Mouse (Mus musculus): ENCODE results near the gene Mlh3. TPM values are rescaled to one million over a fixed set of nuclear protein-coding genes. Genes with fewer than 3 reads are reported as not detected.
A peak's percentile ranks its signal among the peaks of the same experiment; 100 is the strongest.
"Not testable (repeated sequence)": the region's sequence is repeated elsewhere in the genome, so short reads cannot be mapped to it uniquely, and the experiment has no call there.

The Mlh3 gene
- polyA plus RNA-seq (2012; rRNA removed) = 8.3 and 10.1 TPM in 2 replicates

DNA sequence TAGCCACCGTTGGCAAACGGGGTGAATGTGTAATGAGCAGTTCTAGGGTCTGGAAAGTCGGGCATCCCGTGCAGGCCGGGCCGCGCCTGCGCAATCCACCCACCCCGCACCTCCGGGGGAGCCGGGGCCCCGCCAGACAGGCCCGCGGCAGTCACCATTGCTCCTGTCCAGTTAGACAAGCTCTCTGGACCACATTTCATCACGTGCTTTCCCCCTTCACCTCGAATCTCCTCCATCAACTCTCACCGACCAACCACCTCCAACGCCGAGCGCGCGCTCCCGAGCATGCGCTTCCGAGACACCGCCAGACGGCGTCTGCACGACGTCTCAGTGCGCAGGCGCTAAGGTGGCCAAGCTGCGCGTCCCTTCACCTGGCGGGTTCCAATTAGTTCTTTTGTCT is at the start of gene Mlh3:
Gene Mlh3, minus strand, starts transcription at position 281 of the 400 bp plus-strand sequence.
- no peak for DNase-seq (ENCODE audit: low read depth)

DNA sequence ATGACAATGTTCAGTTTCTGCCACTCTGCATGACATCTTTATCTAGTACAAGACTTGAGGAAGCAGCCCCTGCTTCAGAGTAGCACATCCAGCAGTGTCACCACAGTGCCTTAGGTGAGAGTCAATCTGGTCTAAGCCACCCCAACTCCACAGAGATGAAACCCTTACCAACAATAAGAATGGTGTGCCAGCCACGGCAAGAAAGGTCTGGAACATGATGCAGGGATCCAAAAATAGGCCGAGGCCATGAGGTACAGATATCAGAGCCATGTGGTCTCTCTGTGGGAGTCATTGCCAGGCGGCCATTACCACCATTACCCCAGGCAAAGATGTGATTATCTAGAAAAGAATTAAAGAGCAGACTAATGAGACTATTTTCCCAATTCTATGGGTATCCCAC is 38.3 kb upstream of the Mlh3 start:
- no peak for DNase-seq (ENCODE audit: low read depth)

DNA sequence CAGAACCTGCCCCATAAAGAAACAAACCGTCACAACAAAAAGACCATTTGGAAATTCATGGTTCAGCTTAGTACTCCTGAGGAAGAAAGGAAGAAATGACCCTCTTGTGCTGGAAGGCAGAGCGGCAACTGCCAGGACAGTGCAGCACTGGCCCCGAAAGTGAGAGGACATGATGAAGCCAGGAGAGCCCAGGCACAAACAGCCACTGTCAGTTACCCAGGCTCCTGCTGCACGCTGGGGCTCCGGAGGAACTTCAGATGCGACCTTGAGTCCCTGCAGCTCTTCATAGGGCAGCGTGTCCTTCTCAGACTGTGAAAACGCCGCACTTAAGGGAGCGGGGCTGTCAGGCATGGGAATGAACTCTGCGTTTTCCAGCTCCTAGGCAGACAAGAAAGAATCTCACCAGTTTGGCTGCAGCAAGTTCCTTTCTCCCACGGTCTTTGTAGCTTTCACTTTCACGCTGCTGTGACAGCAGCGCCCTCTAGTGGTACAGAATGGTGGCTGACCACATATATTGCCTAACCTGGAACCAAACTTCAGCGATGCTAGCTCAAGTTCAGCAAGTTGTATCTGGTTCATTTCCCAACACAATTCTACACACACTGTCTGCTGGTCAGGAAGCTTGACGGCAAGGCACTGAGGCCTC is 35.0 kb upstream of the Mlh3 start:
- no peak for DNase-seq (ENCODE audit: low read depth)

DNA sequence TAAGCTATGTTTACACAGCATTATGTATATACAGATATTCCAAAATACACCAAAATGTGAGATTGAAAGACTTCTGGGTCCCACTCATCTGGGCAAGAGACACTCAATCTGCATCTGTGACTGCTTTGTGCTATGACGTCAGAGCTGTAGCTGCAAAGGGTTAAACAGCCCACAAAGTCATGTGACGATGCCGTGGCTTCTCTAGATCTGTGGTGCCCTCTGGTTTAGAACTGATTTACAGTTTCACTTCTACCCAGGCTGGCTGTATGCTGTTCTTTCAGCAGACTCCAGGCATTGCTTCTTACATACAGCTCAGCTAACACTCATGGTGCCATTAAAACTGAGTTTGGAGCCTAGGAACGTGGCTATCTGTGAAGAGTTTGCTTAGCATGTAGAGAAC is 34.3 kb upstream of the Mlh3 start:
- no peak for DNase-seq (ENCODE audit: low read depth)

DNA sequence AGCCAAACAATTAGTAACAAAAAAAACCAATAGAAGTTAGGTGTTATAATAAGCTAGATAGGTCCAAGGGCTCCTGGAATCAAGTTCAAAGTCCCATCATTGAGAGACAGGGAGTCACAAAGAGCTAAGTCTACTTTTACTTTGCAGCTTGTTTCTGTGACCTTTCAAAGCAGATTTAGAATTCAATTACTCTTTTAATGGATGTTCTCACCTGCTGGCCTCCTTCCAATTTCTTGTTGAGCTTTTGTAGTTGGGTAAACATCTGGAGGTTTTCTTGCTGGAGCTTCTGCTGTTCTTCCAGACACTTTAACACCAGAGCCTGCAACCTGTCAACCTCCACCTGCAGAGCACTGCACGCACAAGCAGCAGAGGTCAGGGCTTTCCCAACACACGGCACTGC is 32.9 kb upstream of the Mlh3 start:
- DNase-seq (ENCODE audit: low read depth) = no peak

DNA sequence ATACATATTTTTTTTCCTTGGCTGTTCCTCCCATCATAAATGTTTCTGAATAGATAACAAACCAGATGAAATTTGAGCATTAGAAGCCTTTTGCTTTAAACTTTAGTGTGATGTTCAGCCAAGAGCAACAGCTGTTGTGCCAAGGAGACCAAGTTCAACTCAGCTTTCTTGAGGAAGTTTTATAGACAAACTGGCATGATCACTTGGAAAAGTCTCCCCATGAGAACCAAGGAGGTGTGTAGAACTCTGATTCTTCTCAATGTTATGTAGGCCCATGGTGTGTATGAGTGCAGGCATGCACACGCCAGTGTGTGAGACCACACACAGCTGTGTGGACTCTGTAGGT is 28.4 kb upstream of the Mlh3 start:
- DNase-seq (ENCODE audit: low read depth) = no peak

DNA sequence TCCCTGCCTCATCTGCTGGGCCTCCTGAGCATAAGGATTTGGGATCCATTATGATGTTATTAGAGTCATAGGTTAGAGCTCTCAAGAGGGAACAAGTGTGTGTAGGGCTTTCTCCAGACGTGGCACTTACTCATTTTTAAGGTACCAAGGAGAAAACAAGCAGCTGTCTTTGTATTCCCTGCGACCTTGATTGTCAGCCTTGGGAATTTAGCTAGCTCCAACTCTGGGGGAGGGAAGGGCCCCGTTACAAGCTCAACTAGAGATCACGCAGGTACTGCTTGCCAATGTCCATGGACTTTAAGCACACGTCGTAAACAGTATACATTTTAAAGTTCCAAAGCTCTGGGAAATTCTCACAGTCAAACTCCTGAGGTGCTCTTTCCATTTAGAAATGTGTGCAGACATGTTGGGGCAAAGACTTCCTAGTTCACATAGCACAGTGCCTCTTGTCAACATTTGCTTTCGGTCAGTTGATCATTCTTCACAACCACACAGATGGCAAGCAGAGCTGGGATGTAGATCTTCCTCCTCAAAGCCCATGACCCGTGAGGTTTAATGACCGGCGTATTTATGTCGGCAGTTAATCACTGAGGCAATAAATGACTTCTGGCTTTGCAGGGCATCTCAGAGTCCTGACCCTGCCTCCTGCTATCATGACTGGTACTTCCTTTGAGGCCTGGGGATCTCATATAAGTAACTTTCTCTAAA is 27.9 kb upstream of the Mlh3 start:
- DNase-seq (ENCODE audit: low read depth) = no peak

DNA sequence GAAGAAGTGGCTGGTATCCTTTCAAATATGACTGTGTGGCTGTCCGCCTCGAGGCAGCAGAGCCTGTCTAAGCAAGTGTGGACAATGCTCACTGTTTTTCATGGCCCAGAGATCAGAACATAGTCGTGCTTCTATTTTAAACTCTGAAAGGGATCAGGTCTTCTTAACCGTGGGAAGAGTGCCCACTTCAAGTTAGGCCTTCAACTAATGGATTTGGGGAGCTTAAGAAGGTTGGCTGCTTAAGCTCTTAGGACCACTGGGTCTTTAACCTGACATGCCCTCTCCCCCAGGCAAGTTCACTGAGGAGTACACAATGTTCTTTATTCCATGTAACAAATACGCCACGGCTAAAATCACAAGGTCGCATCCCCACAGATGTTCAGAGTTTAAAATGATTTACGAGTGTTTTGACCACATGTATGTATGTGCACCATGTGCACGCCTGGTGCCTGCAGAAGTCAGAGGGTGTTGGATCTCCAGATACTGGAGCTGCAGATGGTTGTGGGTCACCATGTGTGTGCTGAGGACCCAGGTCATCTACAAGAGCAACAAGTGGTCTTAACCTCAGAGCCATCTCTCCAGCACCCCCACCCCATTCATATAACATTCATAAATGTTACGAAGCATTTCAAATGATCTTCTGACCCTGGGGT is 27.1 kb upstream of the Mlh3 start:
- no peak for DNase-seq (ENCODE audit: low read depth)

DNA sequence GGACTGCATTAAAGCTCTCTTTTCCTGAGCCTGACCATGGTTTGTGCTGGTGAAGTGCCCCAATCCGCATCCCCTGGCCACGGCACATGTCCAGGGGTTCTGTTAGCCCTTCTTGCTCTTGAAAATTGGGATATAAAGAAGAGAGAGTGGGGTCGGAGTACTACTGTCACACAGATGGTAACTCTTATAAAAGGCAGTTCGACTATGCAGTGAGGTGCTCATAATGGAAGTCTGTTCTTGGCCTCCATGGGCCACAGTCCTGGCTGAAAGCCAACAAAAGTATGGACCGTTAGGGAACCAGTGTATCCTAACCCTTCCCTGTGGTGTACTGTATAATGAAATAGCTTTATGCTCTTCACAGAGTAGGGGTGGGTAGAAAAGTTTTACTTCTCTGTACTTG is 26.5 kb upstream of the Mlh3 start:
- DNase-seq (ENCODE audit: low read depth) = no peak

DNA sequence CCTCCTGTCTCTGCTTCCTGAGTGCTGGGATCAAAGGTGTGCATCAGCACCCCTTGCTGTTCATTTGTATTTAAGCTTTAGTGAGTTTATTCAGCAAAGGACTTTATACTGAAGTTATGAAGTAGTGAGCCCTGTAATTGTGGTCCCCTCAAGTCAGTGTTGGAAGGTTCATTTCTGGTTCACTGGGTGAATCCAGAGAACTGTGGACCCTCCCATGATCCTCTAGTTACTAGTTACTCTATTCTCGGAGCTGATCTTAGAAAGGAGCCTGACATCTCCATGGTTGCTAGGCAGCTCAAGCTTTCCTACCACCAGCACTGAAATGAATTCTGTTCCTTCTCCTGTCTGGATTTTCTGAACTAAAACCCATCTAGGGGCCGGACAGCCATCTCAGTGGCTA is 25.1 kb upstream of the Mlh3 start:
- DNase-seq (ENCODE audit: low read depth) = no peak

DNA sequence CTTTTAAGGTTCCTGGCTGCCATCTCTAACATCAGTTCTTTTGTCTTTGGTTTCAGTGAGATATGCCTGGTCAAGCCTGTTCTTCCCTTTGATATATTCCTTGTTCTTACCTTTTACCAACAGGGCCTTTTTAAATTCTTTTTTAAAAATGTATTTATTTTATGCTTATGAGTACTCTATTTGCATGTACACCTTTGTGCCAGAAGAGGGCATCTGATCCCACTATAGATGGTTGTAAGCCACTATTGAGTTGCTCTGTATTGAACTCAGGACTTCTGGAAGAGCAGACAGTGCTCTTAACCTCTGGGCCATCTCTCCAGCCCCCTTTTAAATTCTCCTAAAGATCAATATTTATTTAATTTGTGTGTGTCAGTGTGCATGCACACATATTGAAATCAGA is 22.5 kb upstream of the Mlh3 start:
- no peak for DNase-seq (ENCODE audit: low read depth)

DNA sequence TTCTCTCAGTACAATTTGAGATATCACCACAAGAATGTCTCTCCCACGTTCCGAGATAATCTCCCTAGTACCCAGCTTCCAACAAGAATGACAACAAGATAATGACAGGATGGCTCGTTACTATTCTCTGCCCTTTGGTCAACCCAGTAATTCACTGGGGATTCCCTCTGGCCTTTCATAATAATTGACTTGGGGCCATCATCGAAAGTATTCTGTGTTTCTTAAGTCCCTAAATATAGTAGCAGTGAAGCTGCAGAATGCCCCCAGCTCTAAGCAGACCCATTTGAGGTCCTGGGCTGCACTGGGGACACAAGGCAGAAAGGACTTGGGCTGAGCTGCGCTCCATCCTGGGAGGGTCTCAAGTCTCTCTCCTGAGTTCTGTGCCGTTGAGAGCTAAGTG is 21.9 kb upstream of the Mlh3 start:
- no peak for DNase-seq (ENCODE audit: low read depth)

DNA sequence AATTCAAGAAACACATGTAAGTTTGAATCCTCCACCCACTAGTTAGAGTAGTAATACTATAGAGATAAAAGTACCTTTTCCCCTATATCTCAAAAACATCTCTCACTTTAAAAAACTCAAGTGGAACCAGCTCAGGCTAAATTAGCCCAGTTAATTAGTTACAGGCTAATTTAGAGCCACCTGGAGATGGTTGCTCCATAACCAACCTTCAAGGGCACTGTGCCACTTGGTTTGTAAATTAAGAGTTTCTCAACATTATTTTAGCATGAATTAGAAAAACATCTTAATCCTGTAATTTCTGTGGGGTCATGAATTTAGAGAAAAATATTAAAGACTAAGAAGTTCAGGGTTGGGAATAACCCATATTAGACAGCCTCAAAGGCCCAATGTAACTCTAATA is 21.1 kb upstream of the Mlh3 start:
- DNase-seq (ENCODE audit: low read depth) = no peak

DNA sequence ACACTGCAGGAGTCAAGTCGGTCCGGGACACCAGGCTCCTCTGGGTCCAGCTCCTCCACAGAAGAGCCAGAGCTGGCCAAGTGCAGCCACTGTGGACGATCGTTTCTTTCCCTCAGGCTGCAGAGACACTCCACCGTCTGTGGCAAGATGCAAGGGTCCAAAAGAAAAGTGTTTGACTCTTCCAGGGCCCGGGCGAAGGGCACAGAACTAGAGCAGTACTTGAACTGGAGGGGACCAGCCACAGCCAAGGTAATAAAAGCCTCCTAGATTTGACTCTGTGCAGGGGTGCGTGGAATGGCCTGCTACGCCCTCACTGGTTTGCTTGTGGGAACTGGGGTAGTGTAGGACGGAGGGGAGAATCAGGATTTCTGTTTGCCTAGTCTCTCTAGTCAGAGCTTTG is 20.2 kb upstream of the Mlh3 start:
- DNase-seq (ENCODE audit: low read depth) = no peak

DNA sequence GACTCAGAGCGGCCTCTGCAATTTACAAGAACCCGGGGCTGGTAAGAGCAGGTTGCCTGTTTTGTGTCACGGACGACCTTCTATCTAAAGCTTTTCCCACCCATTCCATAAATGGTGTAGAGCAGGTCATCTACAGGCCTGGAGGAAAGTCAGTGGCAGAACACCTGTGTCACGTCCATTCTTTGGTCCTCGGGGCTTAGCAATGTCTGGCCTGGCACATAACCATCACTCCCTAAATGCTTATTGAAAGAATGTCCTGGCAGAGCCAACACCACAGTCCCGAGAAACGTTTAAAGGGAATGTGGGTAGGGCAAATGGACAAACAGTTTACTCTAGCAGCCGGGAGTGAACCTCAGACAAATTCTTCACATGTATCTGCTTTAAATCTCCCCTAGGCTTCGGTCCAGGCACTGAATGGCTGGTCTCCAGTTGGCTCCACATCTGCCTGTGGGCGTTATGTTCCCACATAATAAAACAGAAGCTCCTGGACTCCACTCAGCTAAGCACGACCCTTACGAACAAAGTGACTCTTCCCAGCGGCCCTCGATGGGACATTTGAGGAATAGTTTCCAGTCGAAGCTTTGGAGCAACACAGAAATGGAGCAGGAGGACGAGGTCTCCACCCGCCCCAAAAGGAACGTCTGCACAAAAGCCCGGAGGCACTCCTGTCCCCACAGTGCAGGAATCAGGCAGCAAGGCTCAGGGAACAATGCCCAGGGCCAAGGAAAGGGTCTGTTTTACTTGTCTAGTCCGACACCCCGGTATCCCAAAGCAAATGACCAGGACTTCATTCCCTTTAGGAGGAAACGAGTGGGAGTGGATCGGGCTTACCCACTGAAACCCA is 19.0 kb upstream of the Mlh3 start:
- DNase-seq (ENCODE audit: low read depth) = peak; percentile 47

DNA sequence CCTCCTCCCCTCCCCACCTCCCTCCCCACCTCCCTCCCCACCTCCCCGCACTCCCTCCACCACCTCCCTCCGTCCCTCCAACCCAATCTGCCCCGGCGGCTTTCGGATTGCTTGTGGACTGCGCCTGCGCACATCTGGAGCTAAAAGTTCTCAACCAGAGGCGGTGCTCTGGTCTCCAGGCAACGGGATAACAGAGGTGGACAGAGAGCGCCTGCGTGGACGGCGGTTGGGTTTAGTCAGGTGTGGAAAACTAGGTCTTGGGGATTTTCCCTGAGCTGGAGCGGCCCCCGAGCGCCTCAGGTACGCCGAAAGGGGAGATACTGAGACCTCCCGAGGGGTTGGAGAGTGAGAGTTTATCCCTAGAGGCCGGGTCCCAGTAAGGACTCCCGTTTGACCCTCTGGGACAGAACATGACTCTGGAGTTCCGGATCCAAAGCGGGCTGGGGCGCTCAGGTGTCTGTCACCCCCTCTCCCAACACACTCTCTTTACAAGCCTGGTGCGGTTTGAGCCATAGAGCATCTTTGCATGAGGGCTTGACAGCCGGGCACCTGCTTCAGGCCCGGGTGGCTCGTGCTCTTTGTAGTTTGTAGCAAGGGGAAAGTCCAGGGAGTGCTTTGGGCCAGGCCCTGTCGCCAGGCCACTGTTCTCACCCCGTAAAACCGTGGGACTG is 18.2 kb upstream of the Mlh3 start, which contains the start of gene Zc2hc1c:
Gene Zc2hc1c, plus strand, starts transcription at position 106 of the 671 bp plus-strand sequence.
- DNase-seq (ENCODE audit: low read depth) = no peak

DNA sequence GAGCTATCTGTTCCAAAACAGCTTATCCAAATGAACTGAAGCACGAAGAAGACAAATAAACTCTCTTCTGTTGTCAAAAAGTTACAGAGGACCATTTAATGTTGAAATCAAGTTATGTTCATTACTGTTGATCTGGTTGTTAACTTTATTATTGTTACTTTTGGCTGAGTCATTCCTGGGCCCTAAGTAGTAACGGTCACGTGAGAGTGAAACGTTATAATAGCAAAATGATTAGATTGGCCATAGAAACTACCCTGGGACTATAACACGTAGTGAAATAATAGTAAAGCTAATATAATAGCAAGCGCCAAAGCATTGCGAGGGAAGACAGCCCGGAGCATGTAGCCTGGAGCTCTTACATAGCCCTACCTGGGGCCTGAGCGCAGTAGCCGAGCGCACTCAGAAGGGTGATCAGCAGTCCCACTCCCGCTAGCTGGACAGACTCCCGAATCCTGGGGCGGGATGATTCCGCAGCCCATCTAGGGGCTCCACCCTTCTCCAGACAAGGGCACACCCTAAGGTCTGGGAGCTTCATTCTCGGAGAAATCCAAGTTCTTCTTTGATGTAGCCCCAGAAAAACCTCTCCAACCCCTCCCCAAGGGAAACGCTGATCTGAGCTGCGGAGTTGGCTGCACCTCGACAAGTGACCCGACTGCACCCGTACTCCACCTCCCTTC is 17.5 kb upstream of the Mlh3 start, which contains the start of gene Acyp1:
Gene Acyp1, minus strand, starts transcription at position 630 of the 677 bp plus-strand sequence.
- no peak for DNase-seq (ENCODE audit: low read depth)

DNA sequence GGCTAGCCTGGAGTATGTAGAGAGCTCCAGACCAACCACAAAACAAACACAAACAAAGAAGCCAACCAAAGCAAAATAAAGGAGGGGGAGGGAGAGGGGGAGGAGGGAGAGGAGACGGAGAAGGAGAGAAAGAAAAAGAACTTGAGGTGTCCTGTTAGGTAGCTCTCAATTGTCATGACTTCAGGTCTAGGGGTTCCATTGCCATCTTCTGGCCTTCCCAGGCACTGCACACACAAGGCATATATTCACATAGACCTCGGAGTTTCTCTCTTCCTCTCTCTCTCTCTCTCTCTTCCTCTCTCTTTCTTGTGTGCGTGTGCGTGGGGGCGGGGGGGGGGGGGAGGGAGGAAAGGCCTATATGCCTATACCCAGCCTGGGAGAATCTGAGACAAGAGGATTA is 16.5 kb upstream of the Mlh3 start:
- DNase-seq (ENCODE audit: low read depth) = no peak

DNA sequence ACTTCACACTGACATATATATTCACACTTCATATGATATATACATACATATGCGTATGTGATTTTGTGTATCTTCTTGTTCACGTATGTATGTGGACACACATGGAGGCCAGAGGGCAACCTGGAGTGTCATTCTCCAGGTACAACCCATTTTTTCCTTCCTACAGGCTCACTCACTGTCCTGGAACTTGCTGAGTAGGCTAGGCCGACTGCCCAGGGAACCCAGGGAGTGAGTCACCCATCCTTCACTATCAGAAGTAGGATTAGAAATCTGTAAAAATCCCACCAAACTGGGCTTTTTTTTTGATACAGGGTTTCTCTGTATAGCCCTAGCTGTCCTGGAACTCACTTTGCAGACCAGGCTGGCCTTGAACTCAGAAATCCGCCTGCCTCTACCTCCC is 14.6 kb upstream of the Mlh3 start:
- no peak for DNase-seq (ENCODE audit: low read depth)

DNA sequence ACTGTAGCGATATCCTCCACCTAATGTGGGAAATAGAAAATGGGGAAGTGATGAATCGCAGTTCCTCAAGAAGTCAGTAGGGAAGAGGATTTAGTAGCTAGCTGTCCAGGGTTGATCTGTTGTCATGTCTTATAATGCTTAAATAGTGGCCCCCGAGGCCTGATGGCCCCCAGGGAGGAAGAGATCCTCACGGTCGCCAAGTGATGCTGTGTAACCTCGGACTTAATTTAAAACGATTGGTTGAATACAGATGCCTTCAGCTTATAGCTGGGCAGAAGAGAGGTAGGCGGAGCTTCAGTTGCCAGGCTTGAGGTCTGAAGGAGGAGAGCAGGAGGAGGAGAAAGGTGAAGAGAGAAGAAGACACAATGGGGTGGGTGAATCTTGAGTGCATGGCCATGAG is 13.9 kb upstream of the Mlh3 start:
- no peak for DNase-seq (ENCODE audit: low read depth)

DNA sequence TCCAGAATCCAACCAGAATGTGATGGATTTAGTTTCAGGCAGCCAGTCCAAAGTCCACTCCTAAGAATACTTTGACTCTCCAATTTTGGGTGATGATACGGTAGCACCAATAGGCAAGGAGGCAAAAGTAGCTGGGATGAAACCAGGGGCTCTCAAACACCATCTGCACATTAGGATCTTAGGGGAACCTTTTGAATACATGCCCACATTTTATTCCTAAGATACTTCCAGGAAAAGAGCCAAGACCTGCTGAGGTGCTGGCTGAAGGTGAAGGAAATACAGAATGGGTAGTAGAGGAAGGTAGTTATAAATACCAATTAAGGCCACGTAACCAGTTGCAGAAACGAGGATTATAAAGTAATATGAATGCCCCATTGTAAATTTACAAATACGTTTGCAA is 11.4 kb upstream of the Mlh3 start:
- not testable (repeated sequence) for DNase-seq (ENCODE audit: low read depth)
